8 mouse cellular contexts compared by ENCODE assay signal in the genomic region with DNA sequence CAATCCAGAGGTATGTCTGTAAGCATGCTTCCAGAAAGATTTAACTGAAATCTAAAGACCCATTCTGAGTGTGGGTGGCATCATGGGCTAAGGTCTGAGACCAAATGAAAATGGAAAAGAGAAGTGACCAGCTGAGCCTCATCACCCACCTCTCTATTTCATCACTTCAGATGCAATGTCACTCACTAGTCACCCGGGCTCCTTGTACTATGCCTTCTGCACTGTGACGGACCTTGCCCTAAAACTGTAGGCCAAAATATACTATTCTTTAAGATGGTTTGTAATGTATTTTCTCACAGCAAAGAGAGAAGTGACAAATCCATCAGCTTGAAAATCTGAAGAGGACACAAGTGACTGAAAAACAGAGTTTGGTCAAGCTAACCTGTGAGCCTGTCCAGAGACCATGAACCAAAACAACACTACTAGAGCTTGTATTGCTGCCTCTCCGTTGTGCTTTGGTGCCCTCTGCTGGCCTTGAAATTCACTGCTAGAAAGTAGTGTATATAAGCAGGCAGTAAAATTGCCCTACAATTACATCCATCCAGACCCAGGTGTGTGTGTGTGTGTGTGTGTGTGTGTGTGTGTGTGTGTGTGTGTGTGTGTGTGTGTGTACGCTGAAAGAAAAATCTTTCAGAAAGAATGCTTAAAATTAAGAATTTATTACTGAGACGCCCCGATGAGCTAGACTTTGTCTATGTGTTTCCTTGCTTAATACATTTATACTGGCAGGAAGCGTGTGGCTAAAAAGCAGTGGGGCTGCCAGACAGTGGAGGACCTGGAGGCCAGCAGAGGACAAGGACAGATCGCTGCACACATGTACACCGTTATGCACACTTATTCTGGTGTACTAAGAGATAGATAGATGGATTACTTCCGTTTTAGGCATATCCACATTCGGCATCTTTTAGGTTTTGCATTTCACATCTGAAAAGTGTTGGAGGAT. TPM values are rescaled to one million over a fixed set of nuclear protein-coding genes. Genes with fewer than 3 reads are reported as not detected.
A peak's percentile ranks its signal among the peaks of the same experiment; 100 is the strongest.
DNase-seq lines count a peak whose midpoint lies in the region; ATAC-seq lines count a peak whose summit lies in the region.

No protein-coding gene starts in this region.

- DNase-seq in T-cell, adult 2 months (ENCODE audit: low spot score) = peak; percentile 12
- DNase-seq in cerebellum, adult 8-10 months = peak; percentile 71
- DNase-seq in layer of hippocampus, postnatal 14 days (ENCODE audit: low spot score in 2 of 2) = peak; percentile 75 to 81
- DNase-seq in lung, postnatal 36 days = peak; percentile 81
- DNase-seq in right cerebral cortex, adult 2 months (ENCODE audit: low spot score in 2 of 2) = peak; percentile 86 to 91
- peak; percentile 63 to 74 for DNase-seq in urinary bladder, postnatal 36 days (ENCODE audit: low spot score in 2 of 2)

- 64% methylated on average over 11 of the region's 11 CpGs for WGBS in hindbrain, embryonic 15.5 days

- no peak overlapping the region for H3K27ac ChIP-seq in hindbrain, embryonic 15.5 days (replicated peaks)

- no peaks in the 10 kb centered on the region; the same call in 1 of the 2 replicates for H3K4me1 ChIP-seq in hindbrain, embryonic 15.5 days (replicated peaks)

- H3K9ac ChIP-seq in hindbrain, embryonic 15.5 days = no peak overlapping the region

- H3K4me3 ChIP-seq in hindbrain, embryonic 15.5 days = no peak overlapping the region

- peak; percentile 96 for ATAC-seq in frontal cortex, adult (ENCODE audit: low TSS enrichment)
- ATAC-seq in hindbrain, embryonic 15.5 days (ENCODE audit: low FRiP score, low read depth) = peak; percentile 84

- no peaks in the 10 kb centered on the region for H3K27me3 ChIP-seq in hindbrain, embryonic 15.5 days

- H3K36me3 ChIP-seq in hindbrain, embryonic 15.5 days = no peaks in the 10 kb centered on the region

- no peaks in the 10 kb centered on the region for H3K9me3 ChIP-seq in hindbrain, embryonic 15.5 days

- H3K4me2 ChIP-seq in hindbrain, embryonic 15.5 days = no peak overlapping the region

RNA-seq across cellular contexts. Expression of gene Slc22a22, which starts 31.1 kb away (rescaled TPM):
- polyA plus RNA-seq in hindbrain, embryonic 15.5 days (2015; fragmentation: Nextera tagmentation; extraction: Ambion mirVana) = not detected in 2 replicates
- total RNA-seq in layer of hippocampus, postnatal 14 days (2021) = not detected

Comparison
In these comparisons a context has a peak if more than half of its experiments do, and no peak if none do; other contexts are left out.
1. DNase-seq: peak in every context shown above with its lines; median percentile 88 in right cerebral cortex, adult 2 months; 81 in lung, postnatal 36 days; 78 in layer of hippocampus, postnatal 14 days; 71 in cerebellum, adult 8-10 months; 68 in urinary bladder, postnatal 36 days; 12 in T-cell, adult 2 months.